Mouse (Mus musculus) intestine, embryonic 16.5 days (tissue): ENCODE measurements around the gene Tnfaip1. TPM values are rescaled to one million over a fixed set of nuclear protein-coding genes. Genes with fewer than 3 reads are reported as not detected.

Source experiments
- ATAC-seq: fragments of 200-750 bp; cut with Nextera tagmentation; 2 replicates; pipeline ENCODE4 v1.8.0; 2017; ENCODE audit warnings: moderate TSS enrichment, moderate library complexity
- H3K27ac ChIP-seq: fragments of 300-500 bp; sonication (generic); 2 replicates; pipeline ENCODE4 v1.5.1; 2014; ENCODE audit warnings: mild to moderate bottlenecking, low read length
- H3K27me3 ChIP-seq: fragments of 300-500 bp; sonication (generic); replicated peaks from 2 replicates; pipeline ENCODE4 v1.6.1; 2014; ENCODE audit warnings: low read length, control low read depth, mixed read lengths; ENCODE audit not compliant: control insufficient read depth, insufficient read depth
- H3K36me3 ChIP-seq: fragments of 300-500 bp; sonication (generic); 2 replicates; pipeline ENCODE4 v1.6.1; 2014; ENCODE audit warnings: low read length, control low read depth; ENCODE audit not compliant: control insufficient read depth, insufficient read depth
- H3K4me1 ChIP-seq: fragments of 300-500 bp; sonication (generic); 2 replicates; pipeline ENCODE4 v1.6.1; 2014; ENCODE audit warnings: low read length, control low read depth, mixed read lengths; ENCODE audit not compliant: control insufficient read depth, insufficient read depth
- H3K4me2 ChIP-seq: fragments of 300-500 bp; sonication (generic); 2 replicates; pipeline ENCODE4 v1.6.1; 2014; ENCODE audit warnings: low read depth, low read length, control low read depth
- H3K4me3 ChIP-seq: fragments of 300-500 bp; sonication (generic); 2 replicates; pipeline ENCODE4 v1.5.1; 2014; ENCODE audit warnings: mild to moderate bottlenecking, low read length
- H3K9ac ChIP-seq: fragments of 300-500 bp; sonication (generic); 2 replicates; pipeline ENCODE4 v1.6.1; 2014; ENCODE audit warnings: low read depth, low read length
- H3K9me3 ChIP-seq: fragments of 300-500 bp; sonication (generic); 2 replicates; pipeline ENCODE4 v1.6.1; 2016; ENCODE audit warnings: low read length, control low read depth; ENCODE audit not compliant: control insufficient read depth
- WGBS: fragments of 180-500 bp; shearing (Covaris S2); extraction: QIAGEN DNeasy Blood & Tissue Kit; methylation state at CpG from one replicate; pipeline ENCODE4 v1.1.7; 2014; 5-methylcytosine and 5-hydroxymethylcytosine counted together
- polyA plus RNA-seq: library from polyadenylated mRNA; unstranded; fragments of >200 nt; fragmentation: Nextera tagmentation; extraction: Ambion mirVana; gene quantifications from 2 replicates; pipeline ENCODE4 v1.2.1, GENCODE M21; 2015

The Tnfaip1 gene
- polyA plus RNA-seq, 1 experiment from 2014 or later, result 88.6 TPM

GRCm38 (mm10) chr11:78567614-78568013, 31.5 kb upstream of the Tnfaip1 start:
- Histone ChIP-seq H3K4me1 (no peaks in the 10 kb centered on the region), H3K9ac (no peak overlapping the region), H3K27ac (no peak overlapping the region), H3K4me3 (no peak overlapping the region), H3K9me3 (no peaks in the 10 kb centered on the region), H3K27me3 (no peaks in the 10 kb centered on the region), H3K4me2 (no peak overlapping the region), H3K36me3 (0 out of 2 replicates have a peak, but pooled peaks cover 4% of the 10 kb centered on the region)
- 90% methylated on average over 6 of the region's 6 CpGs for WGBS
- no peak for ATAC-seq

- Histone ChIP-seq H3K9me3 (no peaks in the 10 kb centered on the region), H3K36me3 (0 out of 2 replicates have a peak, but pooled peaks cover 4% of the 10 kb centered on the region), H3K4me3 (no peak overlapping the region), H3K4me1 (no peaks in the 10 kb centered on the region), H3K9ac (no peak overlapping the region), H3K27me3 (no peaks in the 10 kb centered on the region), H3K4me2 (no peak overlapping the region), H3K27ac (no peak overlapping the region)
- WGBS, result 46% methylated on average over 6 of the region's 6 CpGs
- no peak for ATAC-seq
These were observed 30.6 kb upstream of the Tnfaip1 start for GRCm38 (mm10) chr11:78566775-78567174.

- peak; percentile 58; the same call in 1 of the 2 replicates for ATAC-seq
- Histone ChIP-seq H3K4me2 (no peak overlapping the region), H3K4me3 (no peak overlapping the region), H3K9me3 (no peaks in the 10 kb centered on the region), H3K27ac (no peak overlapping the region), H3K36me3 (0 out of 2 replicates have a peak, but pooled peaks cover 2% of the 10 kb centered on the region), H3K4me1 (peaks cover 4% of the 10 kb centered on the region; the same call in 1 of the 2 replicates), H3K27me3 (no peaks in the 10 kb centered on the region), H3K9ac (no peak overlapping the region)
- WGBS, result 14% methylated on average over 4 of the region's 4 CpGs
These were observed 24.3 kb upstream of the Tnfaip1 start for GRCm38 (mm10) chr11:78560447-78560846.

- Histone ChIP-seq H3K36me3 (no peaks in the 10 kb centered on the region), H3K9me3 (no peaks in the 10 kb centered on the region), H3K4me2 (no peak overlapping the region), H3K9ac (no peak overlapping the region; the same call in 1 of the 2 replicates), H3K27me3 (no peaks in the 10 kb centered on the region), H3K4me1 (peaks cover 4% of the 10 kb centered on the region; the same call in 1 of the 2 replicates), H3K27ac (0 out of 2 replicates have a peak overlapping the region, but pooled peaks have one; percentile 27), H3K4me3 (no peak overlapping the region)
- ATAC-seq, result 0 out of 2 replicates have a peak, but pooled peaks have one; percentile 21
- 56% methylated on average over 8 of the region's 8 CpGs for WGBS
These were observed 21.1 kb upstream of the Tnfaip1 start for GRCm38 (mm10) chr11:78557241-78557640.

GRCm38 (mm10) chr11:78556070-78556469, 19.9 kb upstream of the Tnfaip1 start:
- Histone ChIP-seq H3K4me1 (peaks cover 4% of the 10 kb centered on the region; the same call in 1 of the 2 replicates), H3K27ac (peak overlapping the region; percentile 93), H3K4me3 (no peak overlapping the region), H3K9me3 (no peaks in the 10 kb centered on the region), H3K9ac (0 out of 2 replicates have a peak overlapping the region, but pooled peaks have one; percentile 51), H3K36me3 (no peaks in the 10 kb centered on the region), H3K4me2 (no peak overlapping the region), H3K27me3 (no peaks in the 10 kb centered on the region)
- whole genome bisulfite sequencing, result 64% methylated on average over 4 of the region's 4 CpGs
- ATAC-seq, result no peak

- 57% methylated on average over 3 of the region's 3 CpGs for WGBS
- peak overlapping the region; percentile 93 for H3K27ac ChIP-seq
These were observed 19.5 kb upstream of the Tnfaip1 start for GRCm38 (mm10) chr11:78555623-78556022.

GRCm38 (mm10) chr11:78551059-78551398, 14.9 kb upstream of the Tnfaip1 start:
- Histone ChIP-seq H3K4me1 (peaks cover 20% of the 10 kb centered on the region), H3K9me3 (no peaks in the 10 kb centered on the region), H3K9ac (peak overlapping the region; percentile 73), H3K36me3 (no peaks in the 10 kb centered on the region), H3K4me2 (peak overlapping the region; percentile 72), H3K27ac (peak overlapping the region; percentile 78; the same call in 1 of the 2 replicates), H3K27me3 (no peaks in the 10 kb centered on the region), H3K4me3 (peak overlapping the region; percentile 68)
- WGBS, result 35% methylated on average over 6 of the region's 6 CpGs
- peak; percentile 23 for ATAC-seq

More at GRCm38 (mm10) chr11:78555623-78556022, 19.5 kb upstream of the Tnfaip1 start:
- Histone ChIP-seq H3K9me3 (no peaks in the 10 kb centered on the region), H3K27me3 (no peaks in the 10 kb centered on the region), H3K4me3 (no peak overlapping the region), H3K4me2 (no peak overlapping the region), H3K36me3 (no peaks in the 10 kb centered on the region), H3K9ac (peak overlapping the region; percentile 51), H3K4me1 (peaks cover 4% of the 10 kb centered on the region; the same call in 1 of the 2 replicates)
- ATAC-seq, result peak; percentile 46

- peak; percentile 99 for ATAC-seq
- peak within 1 kb of the TSS; percentile 78 for H3K9ac ChIP-seq
- under 1% methylated on average over 60 of the region's 60 CpGs for WGBS
- H3K4me1 ChIP-seq, result peaks cover 20% of the 10 kb centered on the region
- no peaks in the 10 kb centered on the region for H3K27me3 ChIP-seq
- H3K4me3 ChIP-seq, result peak within 1 kb of the TSS; percentile 68
- peak within 1 kb of the TSS; percentile 72 for H3K4me2 ChIP-seq
- no peaks in the 10 kb centered on the region for H3K9me3 ChIP-seq
- H3K27ac ChIP-seq, result peak within 1 kb of the TSS; percentile 84
- no peaks in the 10 kb centered on the region for H3K36me3 ChIP-seq
These were observed 14.3 kb upstream of the Tnfaip1 start, which contains the start of gene Tmem97 for GRCm38 (mm10) chr11:78550168-78551058. Gene Tmem97, minus strand, starts transcription at chr11:78550777.

GRCm38 (mm10) chr11:78549491-78549987, 13.4 kb upstream of the Tnfaip1 start:
- WGBS, result 3% methylated on average over 5 of the region's 5 CpGs
- H3K36me3 ChIP-seq, result no peaks in the 10 kb centered on the region
- no peaks in the 10 kb centered on the region for H3K27me3 ChIP-seq
- peak overlapping the region; percentile 54 for H3K4me2 ChIP-seq
- peak overlapping the region; percentile 68 for H3K4me3 ChIP-seq
- H3K9ac ChIP-seq, result peak overlapping the region; percentile 78
- peaks cover 20% of the 10 kb centered on the region for H3K4me1 ChIP-seq
- ATAC-seq, result no peak
- H3K9me3 ChIP-seq, result no peaks in the 10 kb centered on the region
- peak overlapping the region; percentile 84 for H3K27ac ChIP-seq
